In genomic region chr6:108938646-108939045, GRCm38 (mm10) we compare ENCODE assay signal across 18 mouse cellular contexts.
"Had no signal": no experiment of that assay in that cellular context is flagged by ENCODE, and none has a peak within 500 bp of the region (broad histone marks: within the 10 kb centered on the region; RNA-seq: fewer than 3 reads in every experiment).

No protein-coding gene starts in this region.

- DNase-seq: layer of hippocampus, adult 9-11 months; liver; lung, adult 18-20 months; lung, postnatal 10 days; lung, postnatal 36 days; thymus, adult 2 months; thymus, postnatal 14 days; thymus, postnatal 4 days had no signal

- H3K4me2 ChIP-seq: limb, embryonic 13.5 days; liver, embryonic 12.5 days; liver, embryonic 15.5 days; lung, embryonic 15.5 days; midbrain, embryonic 13.5 days had no signal

- H3K9ac ChIP-seq: limb, embryonic 13.5 days; liver, embryonic 12.5 days; liver, embryonic 15.5 days; lung, embryonic 15.5 days; midbrain, embryonic 13.5 days had no signal

- H3K36me3 ChIP-seq: limb, embryonic 10.5 days; limb, embryonic 13.5 days; liver, embryonic 12.5 days; liver, embryonic 15.5 days; lung, embryonic 15.5 days; midbrain, embryonic 10.5 days; midbrain, embryonic 13.5 days had no signal

- H3K27ac ChIP-seq: layer of hippocampus, adult 2 months; limb, embryonic 10.5 days; limb, embryonic 13.5 days; liver, embryonic 12.5 days; liver, embryonic 15.5 days; lung, embryonic 15.5 days; midbrain, embryonic 10.5 days; midbrain, embryonic 13.5 days; stomach, postnatal 0 days had no signal

- H3K4me1 ChIP-seq: limb, embryonic 10.5 days; limb, embryonic 13.5 days; liver, embryonic 12.5 days; liver, embryonic 15.5 days; lung, embryonic 15.5 days; midbrain, embryonic 10.5 days; midbrain, embryonic 13.5 days had no signal

- H3K4me3 ChIP-seq: layer of hippocampus, adult 2 months; limb, embryonic 10.5 days; limb, embryonic 13.5 days; liver, embryonic 12.5 days; liver, embryonic 15.5 days; lung, embryonic 15.5 days; megakaryocyte, embryonic 14.5 days; midbrain, embryonic 10.5 days; midbrain, embryonic 13.5 days had no signal

- H3K27me3 ChIP-seq: limb, embryonic 13.5 days; liver, embryonic 12.5 days; liver, embryonic 15.5 days; lung, embryonic 15.5 days; megakaryocyte, embryonic 14.5 days; midbrain, embryonic 13.5 days had no signal
